Mouse (Mus musculus) MEL (cell line): Measurements from ENCODE around the gene Cbr1.

Experiments used
- CTCF ChIP-seq, 3 experiments: IDR thresholded peaks in 2 of 3; conservative IDR thresholded peaks in 1 of 3; 2 replicates each; pipeline ENCODE4 v1.5.1; 2011 to 2012; ENCODE audit warnings: low read length in 3 of 3, low read depth in 2 of 3, mild to moderate bottlenecking in 2 of 3, improper control_type of control experiment in 1 of 3, inconsistent platforms in 1 of 3, mixed read lengths in 1 of 3, moderate library complexity in 1 of 3; ENCODE audit not compliant: control insufficient read depth in 1 of 3, insufficient read depth in 1 of 3, poor library complexity in 1 of 3, severe bottlenecking in 1 of 3
- HCFC1 ChIP-seq: IDR thresholded peaks from 2 replicates; pipeline ENCODE4 v1.6.1; 2012; ENCODE audit warnings: low read depth, mild to moderate bottlenecking, inconsistent platforms, low read length, improper control_type of control experiment, moderate library complexity
- NRF1 ChIP-seq: IDR thresholded peaks from 2 replicates; pipeline ENCODE4 v1.6.1; 2014; ENCODE audit warnings: low read depth, mild to moderate bottlenecking, inconsistent platforms, low read length, improper control_type of control experiment, moderate library complexity; ENCODE audit not compliant: poor library complexity, insufficient read depth, severe bottlenecking
- POLR2A ChIP-seq, 2 experiments: IDR thresholded peaks; 2 replicates each; pipeline ENCODE4 v1.6.1; 2011 to 2012; ENCODE audit warnings: low read length in 2 of 2, mild to moderate bottlenecking in 2 of 2, control low read depth in 1 of 2, improper control_type of control experiment in 1 of 2, low read depth in 1 of 2, moderate library complexity in 1 of 2; ENCODE audit not compliant: control insufficient read depth in 1 of 2, insufficient read depth in 1 of 2, poor library complexity in 1 of 2
- RAD21 ChIP-seq: IDR thresholded peaks from 2 replicates; pipeline ENCODE4 v1.6.1; 2011; ENCODE audit warnings: mild to moderate bottlenecking, low read depth, low read length, improper control_type of control experiment
- TAL1 ChIP-seq: IDR thresholded peaks from 2 replicates; pipeline ENCODE4 v1.6.1; 2012; ENCODE audit warnings: mild to moderate bottlenecking, inconsistent platforms, low read length, moderate library complexity, mixed read lengths
- TBP ChIP-seq: IDR thresholded peaks from 2 replicates; pipeline ENCODE4 v1.8.0; 2011; ENCODE audit warnings: low read depth, low read length, improper control_type of control experiment
- TCF12 ChIP-seq: IDR thresholded peaks from 2 replicates; pipeline ENCODE4 v1.6.1; 2014; ENCODE audit warnings: low read depth, mild to moderate bottlenecking, inconsistent platforms, low read length, improper control_type of control experiment, moderate library complexity
- USF2 ChIP-seq, 2 experiments: IDR thresholded peaks; 2 replicates each; pipeline ENCODE4 v1.6.1; 2011 to 2012; ENCODE audit warnings: improper control_type of control experiment in 2 of 2, low read length in 2 of 2, borderline replicate concordance in 1 of 2, inconsistent platforms in 1 of 2, low read depth in 1 of 2, mild to moderate bottlenecking in 1 of 2; ENCODE audit not compliant: insufficient read depth in 1 of 2
- ZC3H11A ChIP-seq: IDR thresholded peaks from 2 replicates; pipeline ENCODE4 v1.6.1; 2012; ENCODE audit warnings: low read depth, mild to moderate bottlenecking, inconsistent platforms, low read length, improper control_type of control experiment

GRCm38 (mm10) chr16:93573434-93573833, 32.2 kb upstream of the Cbr1 start:
- TF ChIP-seq POLR2A (IDR thresholded peaks at IDR 0.05; ENCODE audit: control insufficient read depth in 1 of 2, insufficient read depth in 1 of 2, low read depth in 1 of 2, low read length in 2 of 2, poor library complexity in 1 of 2) (no peak), CTCF (IDR thresholded peaks at IDR 0.05 in 2 of 3, conservative IDR thresholded peaks at IDR 0.05 in 1 of 3; ENCODE audit: control insufficient read depth in 1 of 3, insufficient read depth in 1 of 3, low read depth in 2 of 3, low read length in 3 of 3, poor library complexity in 1 of 3, severe bottlenecking in 1 of 3) (no peak), TBP (no peak), ZC3H11A (no peak), TAL1 (no peak), USF2 (IDR thresholded peaks at IDR 0.05; ENCODE audit: borderline replicate concordance in 1 of 2, insufficient read depth in 1 of 2, low read depth in 1 of 2, low read length in 2 of 2) (no peak), NRF1 (no peak), TCF12 (no peak), RAD21 (no peak), HCFC1 (no peak)
